Mouse (Mus musculus): Measurements from ENCODE around the gene Gm37240.

Gene Gm37240

DNA sequence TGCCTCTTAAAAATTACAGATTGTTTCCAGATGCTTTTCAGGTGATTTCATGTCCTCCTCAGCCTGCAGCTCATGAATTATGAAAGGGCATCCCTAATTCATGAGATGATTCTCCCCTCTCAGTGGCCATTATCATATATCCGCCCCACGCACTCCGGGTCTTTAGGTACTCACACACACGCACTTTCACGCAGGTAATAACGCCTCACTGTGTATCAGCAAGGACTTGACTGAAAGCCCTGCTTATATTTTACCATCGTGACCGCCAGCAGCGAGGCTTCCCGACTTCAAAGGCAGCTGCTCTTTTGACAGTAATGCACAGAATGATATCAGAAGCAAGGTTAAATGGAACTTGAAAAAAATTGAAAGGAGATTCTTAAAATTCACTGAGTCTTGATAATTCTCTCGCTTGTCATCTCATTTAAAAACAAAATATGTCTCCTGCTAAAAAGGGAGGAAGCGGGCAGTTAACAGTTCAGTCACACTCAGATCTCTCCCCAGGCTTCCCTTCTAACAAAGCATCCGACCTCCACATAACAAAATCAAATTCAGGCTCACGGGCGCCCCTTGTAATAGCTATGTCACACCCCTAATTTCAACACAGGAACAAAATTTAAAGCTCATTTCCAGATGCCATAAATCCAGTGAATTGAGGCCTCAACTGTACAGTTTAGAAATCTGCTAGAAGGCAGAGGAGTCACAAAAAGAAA is 66.3 kb downstream of the Gm37240 start:
- DNase-seq = no peak

DNA sequence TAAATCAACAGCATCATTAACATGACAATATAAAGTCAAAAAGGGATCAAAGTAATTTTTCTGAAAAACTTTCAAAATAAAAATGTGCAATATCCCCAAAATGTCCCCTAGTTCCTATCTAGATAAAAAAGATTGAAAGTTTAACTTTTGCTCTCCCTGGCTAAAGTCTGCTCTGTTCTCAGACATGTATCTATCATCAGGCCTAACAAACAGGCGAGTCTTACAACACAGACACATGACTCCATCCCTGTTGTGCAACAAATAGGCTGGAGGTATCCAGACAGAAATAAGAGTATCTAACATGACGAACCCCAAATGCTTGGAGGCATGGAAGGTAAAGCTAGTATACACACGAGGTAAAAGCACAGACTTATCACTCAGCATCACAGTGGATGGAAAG is 68.0 kb downstream of the Gm37240 start:
- DNase-seq = no peak

- DNase-seq = no peak
These were observed 70.1 kb downstream of the Gm37240 start, which contains the start of gene Fam160a1 for GRCm38 (mm10) chr3:85817191-85817590. TSS of gene Fam160a1 (minus strand) at chr3:85817291.

- no peak for DNase-seq
These were observed 73.1 kb downstream of the Gm37240 start for GRCm38 (mm10) chr3:85814241-85814640.

DNA sequence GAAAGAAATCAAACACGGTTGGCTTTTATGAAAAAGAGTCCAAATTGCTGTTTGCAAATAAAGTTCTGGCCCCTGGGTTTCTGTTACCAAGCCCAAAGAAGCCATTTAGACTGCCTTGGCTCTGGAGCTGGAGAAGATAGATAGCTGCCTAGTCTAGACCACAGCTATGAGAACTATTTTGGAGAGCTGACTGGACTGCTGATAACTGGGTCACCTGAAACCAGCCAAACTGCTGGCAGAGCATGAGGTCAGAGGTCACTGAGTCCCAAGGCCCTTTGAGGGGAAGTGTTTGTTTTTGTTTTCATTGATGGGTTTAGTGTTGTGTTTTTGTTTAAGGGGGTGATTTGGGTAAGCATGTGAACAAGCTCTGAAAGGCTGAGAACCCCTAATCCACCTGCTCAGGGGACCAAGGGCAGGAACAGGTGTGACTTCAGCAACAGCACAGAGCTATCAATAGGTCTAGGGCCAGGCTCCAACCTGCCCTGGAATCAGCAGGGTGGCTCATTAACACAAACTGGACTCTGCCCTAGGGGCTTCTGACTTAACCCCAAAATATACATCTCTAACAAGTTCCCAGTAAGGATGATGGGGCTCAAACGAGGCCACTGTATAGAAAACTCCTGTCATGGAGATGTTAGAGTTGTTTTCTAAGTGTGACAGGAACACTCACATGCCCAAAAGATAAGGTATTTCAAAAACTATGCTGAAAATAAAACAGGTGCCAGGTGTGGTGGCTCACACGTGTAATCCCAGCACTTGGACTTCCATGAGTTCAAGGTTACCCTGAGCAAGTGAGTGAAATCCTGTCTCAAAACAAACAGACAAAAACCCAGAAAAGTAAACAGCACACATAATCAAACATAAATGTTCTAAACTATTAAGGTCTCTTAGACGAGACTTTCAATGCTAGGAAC is 74.0 kb downstream of the Gm37240 start:
- DNase-seq = no peak

- DNase-seq = no peak
These were observed 75.3 kb downstream of the Gm37240 start for GRCm38 (mm10) chr3:85812010-85812409.

GRCm38 (mm10) chr3:85793166-85793565 is 94.2 kb downstream of the Gm37240 start:
- DNase-seq = no peak

- peak; percentile 20 to 32 for DNase-seq
These were observed 97.6 kb downstream of the Gm37240 start for GRCm38 (mm10) chr3:85789748-85790147.

- no peak for DNase-seq
These were observed 100.8 kb downstream of the Gm37240 start for GRCm38 (mm10) chr3:85786501-85786900.

- no peak for DNase-seq
These were observed 106.4 kb downstream of the Gm37240 start for GRCm38 (mm10) chr3:85780906-85781305.

DNA sequence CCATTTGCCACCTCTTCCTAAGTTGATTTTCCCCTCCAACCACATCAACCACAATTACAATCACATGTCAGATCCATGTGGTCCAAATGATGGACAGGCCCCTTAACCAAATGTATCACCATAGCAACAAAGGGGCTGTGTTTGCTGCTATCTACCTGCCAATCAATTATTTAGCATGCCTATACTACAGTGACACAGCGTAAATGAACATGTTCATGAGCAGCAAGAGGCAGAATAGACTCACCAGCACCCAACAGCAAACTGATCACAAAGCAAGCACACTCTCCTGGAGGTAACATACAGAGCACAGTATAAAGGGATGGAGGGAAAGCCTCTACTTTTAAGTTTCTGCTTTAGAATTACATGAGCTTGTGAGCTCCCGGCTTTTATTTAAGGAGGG is 107.0 kb downstream of the Gm37240 start:
- DNase-seq = no peak

DNA sequence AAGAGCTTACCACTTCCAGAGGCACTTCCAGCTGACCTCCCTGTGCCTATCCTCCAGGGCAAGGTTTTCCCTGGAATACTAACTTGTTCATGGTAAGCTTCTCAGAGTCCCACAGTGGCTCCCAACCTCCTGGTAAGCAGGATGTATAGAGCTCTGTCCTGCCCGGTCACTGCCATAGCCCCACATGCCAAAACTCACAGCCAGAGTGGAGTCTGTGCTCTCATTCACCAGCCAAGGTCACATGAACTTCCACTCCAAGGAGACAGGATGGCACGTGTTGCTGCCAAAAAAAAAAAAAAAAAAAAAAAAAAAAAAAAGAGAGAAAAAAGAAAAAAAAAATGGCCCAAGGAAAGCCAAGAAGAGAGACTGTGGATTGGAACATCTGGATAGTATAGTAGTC is 109.5 kb downstream of the Gm37240 start:
- DNase-seq = no peak

DNA sequence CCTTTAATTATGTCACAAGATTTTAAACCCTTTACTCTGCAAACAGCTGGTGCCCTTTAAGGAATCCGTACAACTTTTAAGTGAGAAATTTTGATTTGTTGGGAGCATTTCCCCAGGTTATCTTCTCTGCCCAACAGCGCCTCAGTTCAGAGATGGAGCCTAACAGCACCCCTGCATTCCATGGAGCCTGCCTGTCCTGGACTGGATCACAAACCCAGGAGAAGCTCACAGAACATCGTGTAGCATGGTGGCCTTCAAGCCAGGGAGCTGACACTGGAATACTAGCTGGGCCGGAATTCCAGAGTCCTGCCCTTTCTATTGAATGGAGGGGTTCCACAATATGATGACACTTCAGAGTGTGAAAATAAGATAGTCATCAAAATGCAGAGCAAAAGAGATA is 110.0 kb downstream of the Gm37240 start:
- no peak for DNase-seq

DNA sequence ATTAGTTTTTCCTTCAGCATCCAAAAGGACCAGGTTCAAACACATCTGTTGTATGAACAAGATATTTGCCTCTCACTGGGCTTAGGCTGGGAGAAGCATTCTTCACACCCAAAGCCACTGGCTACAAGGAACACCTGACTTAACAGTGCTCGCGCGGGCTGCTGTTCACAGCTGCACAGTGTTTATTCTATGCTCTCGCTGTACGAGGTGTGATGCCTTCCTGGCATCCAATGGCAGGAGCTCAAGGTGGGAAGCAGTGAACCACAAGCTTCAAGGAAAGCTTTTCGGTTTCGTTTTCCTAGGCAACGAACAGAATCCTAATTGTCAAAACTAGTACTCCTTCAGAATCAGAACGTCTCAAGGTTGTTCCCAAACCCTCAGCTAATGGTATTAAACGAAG is 110.6 kb downstream of the Gm37240 start:
- DNase-seq = no peak

DNA sequence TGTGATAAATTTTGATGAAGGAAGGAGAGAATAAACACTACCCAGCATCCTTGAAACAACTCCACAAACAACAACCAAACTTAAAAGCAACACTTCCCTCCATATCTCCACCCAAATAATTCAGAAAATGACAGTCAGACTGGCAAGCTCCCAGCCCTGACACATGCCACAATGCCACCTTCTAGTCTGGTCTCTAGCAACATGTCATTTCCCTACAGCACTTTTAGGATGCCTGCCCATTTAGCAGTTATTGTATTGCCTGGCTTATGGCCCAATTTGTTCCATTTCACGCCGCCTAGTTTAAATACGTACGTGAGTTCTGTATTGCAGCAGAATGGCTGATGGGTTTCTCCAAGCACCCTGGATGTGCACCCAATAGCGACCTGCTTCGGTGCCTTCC is 111.2 kb downstream of the Gm37240 start:
- no peak for DNase-seq

- DNase-seq = no peak
These were observed 113.4 kb downstream of the Gm37240 start for GRCm38 (mm10) chr3:85773886-85774285.

- DNase-seq = peak in 1 of 2 experiments; percentile 27
These were observed 113.9 kb downstream of the Gm37240 start for GRCm38 (mm10) chr3:85773425-85773824.

- no peak for DNase-seq
These were observed 122.4 kb downstream of the Gm37240 start for GRCm38 (mm10) chr3:85764937-85765337.

- DNase-seq = no peak
These were observed 123.1 kb downstream of the Gm37240 start for GRCm38 (mm10) chr3:85764008-85764834.

GRCm38 (mm10) chr3:85757944-85758343 is 129.4 kb downstream of the Gm37240 start:
- DNase-seq = no peak

DNA sequence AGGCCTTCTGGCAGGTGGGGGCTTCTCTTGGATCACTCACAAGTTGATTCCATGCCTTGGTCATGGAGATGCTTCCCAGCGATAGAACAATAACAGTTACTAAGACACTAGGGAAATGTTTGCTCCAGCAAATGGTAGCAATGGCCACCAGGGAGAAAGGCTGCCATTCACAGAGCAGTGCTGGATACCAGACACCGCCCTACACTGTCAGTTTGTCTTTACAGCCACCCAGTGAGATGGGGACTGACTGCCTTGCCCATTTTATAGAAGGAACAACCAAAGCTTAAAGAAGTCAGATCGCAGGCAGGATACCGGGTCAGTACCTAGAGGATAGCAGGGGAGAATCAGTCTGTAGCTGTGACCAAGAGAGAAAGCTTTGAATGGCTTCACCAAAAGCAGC is 129.9 kb downstream of the Gm37240 start:
- DNase-seq = no peak

DNA sequence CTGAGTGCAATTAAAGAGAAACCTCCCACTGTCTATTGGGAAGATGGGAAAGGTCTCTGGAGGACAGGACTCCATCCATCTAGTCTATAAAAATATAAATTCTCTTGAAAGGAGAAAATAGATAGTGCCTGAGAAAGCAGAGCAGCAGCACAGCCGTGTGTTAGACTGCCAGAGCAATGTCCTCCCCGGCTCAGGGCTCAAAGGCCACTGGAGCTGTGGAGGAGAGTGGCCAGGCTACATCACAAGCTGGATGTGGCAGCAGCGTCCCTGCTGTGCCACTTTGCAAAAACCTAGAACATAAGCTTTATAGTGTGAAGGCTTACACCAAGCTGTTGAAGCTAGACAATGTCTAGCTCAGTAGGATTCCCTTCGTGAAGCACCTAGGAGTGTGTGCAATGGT is 138.0 kb downstream of the Gm37240 start:
- DNase-seq = no peak

- DNase-seq = no peak
These were observed 138.5 kb downstream of the Gm37240 start for GRCm38 (mm10) chr3:85748863-85749262.
